Mouse (Mus musculus) lung, embryonic 15.5 days (tissue): ENCODE data around the gene Uox. TPM values are rescaled to one million over a fixed set of nuclear protein-coding genes. Genes with fewer than 3 reads are reported as not detected.

Source experiments
- ATAC-seq: fragments of 200-750 bp; cut with Nextera tagmentation; 2 replicates; pipeline ENCODE4 v1.8.0; 2017; ENCODE audit warnings: moderate number of reproducible peaks, borderline replicate concordance; ENCODE audit not compliant: low FRiP score, low TSS enrichment; ENCODE audit errors: extremely low read depth
- H3K27ac ChIP-seq: fragments of 300-500 bp; sonication (generic); 2 replicates; pipeline ENCODE4 v1.5.1; 2015; ENCODE audit warnings: moderate library complexity, mild to moderate bottlenecking, inconsistent platforms
- H3K27me3 ChIP-seq: fragments of 300-500 bp; sonication (generic); 2 replicates; pipeline ENCODE4 v1.6.1; 2015; ENCODE audit warnings: inconsistent platforms
- H3K36me3 ChIP-seq: fragments of 300-500 bp; sonication (generic); 2 replicates; pipeline ENCODE4 v1.6.1; 2015; ENCODE audit warnings: inconsistent platforms
- H3K4me1 ChIP-seq: fragments of 300-500 bp; sonication (generic); 2 replicates; pipeline ENCODE4 v1.6.1; 2015; ENCODE audit warnings: inconsistent platforms
- H3K4me2 ChIP-seq: fragments of 300-500 bp; sonication (generic); 2 replicates; pipeline ENCODE4 v1.6.1; 2015; ENCODE audit warnings: inconsistent platforms, mild to moderate bottlenecking, moderate library complexity
- H3K4me3 ChIP-seq: fragments of 300-500 bp; sonication (generic); 2 replicates; pipeline ENCODE4 v1.5.1; 2015; ENCODE audit warnings: mild to moderate bottlenecking, inconsistent platforms
- H3K9ac ChIP-seq: fragments of 300-500 bp; sonication (generic); 2 replicates; pipeline ENCODE4 v1.6.1; 2015; ENCODE audit warnings: inconsistent platforms
- H3K9me3 ChIP-seq: fragments of 300-500 bp; sonication (generic); 2 replicates; pipeline ENCODE4 v1.6.1; 2016; ENCODE audit warnings: inconsistent platforms
- WGBS: fragments of 180-500 bp; shearing (Covaris S2); methylation state at CpG from one replicate; pipeline ENCODE4 v1.1.7; 2015; 5-methylcytosine and 5-hydroxymethylcytosine counted together
- polyA plus RNA-seq: library from polyadenylated mRNA; unstranded; fragments of >200 nt; fragmentation: Nextera tagmentation; extraction: Ambion mirVana; gene quantifications from 2 replicates; pipeline ENCODE4 v1.2.1, GENCODE M21; 2015

The Uox gene
- 0.12 and 0.39 TPM in 2 replicates for polyA plus RNA-seq

- Histone ChIP-seq H3K27me3 (no peaks in the 10 kb centered on the region), H3K4me1 (no peaks in the 10 kb centered on the region), H3K4me3 (no peak within 1 kb of the TSS), H3K9me3 (no peaks in the 10 kb centered on the region), H3K4me2 (no peak within 1 kb of the TSS), H3K9ac (no peak within 1 kb of the TSS), H3K36me3 (no peaks in the 10 kb centered on the region), H3K27ac (no peak within 1 kb of the TSS)
- ATAC-seq, result no peak
- 62% methylated on average over 10 of the region's 10 CpGs for WGBS
Observed at GRCm38 (mm10) chr3:146570148-146570782, at the start of gene Uox. TSS of gene Uox (plus strand) at chr3:146570426.

- ATAC-seq, result peak; percentile 95
- peak within 1 kb of the TSS; percentile 58 for H3K4me2 ChIP-seq
- H3K4me3 ChIP-seq, result peak within 1 kb of the TSS; percentile 84
- H3K36me3 ChIP-seq, result peaks cover 18% of the 10 kb centered on the region; the same call in 1 of the 2 replicates
- WGBS, result under 1% methylated on average over 50 of the region's 82 CpGs
- peaks cover 6% of the 10 kb centered on the region; the same call in 1 of the 2 replicates for H3K4me1 ChIP-seq
- H3K9me3 ChIP-seq, result no peaks in the 10 kb centered on the region
- H3K27ac ChIP-seq, result peak within 1 kb of the TSS; percentile 98
- H3K9ac ChIP-seq, result peak within 1 kb of the TSS; percentile 79
- H3K27me3 ChIP-seq, result no peaks in the 10 kb centered on the region
Observed at GRCm38 (mm10) chr3:146520798-146521651, 49.2 kb upstream of the Uox start, which contains the start of gene Rpf1. TSS of gene Rpf1 (minus strand) at chr3:146521429.

- Histone ChIP-seq H3K4me1 (peaks cover 6% of the 10 kb centered on the region; the same call in 1 of the 2 replicates), H3K4me3 (peak overlapping the region; percentile 84), H3K27ac (peak overlapping the region; percentile 98), H3K9ac (peak overlapping the region; percentile 79), H3K4me2 (peak overlapping the region; percentile 58), H3K9me3 (no peaks in the 10 kb centered on the region), H3K27me3 (no peaks in the 10 kb centered on the region), H3K36me3 (peaks cover 18% of the 10 kb centered on the region; the same call in 1 of the 2 replicates)
- ATAC-seq, result no peak
- WGBS, result 9% methylated on average over 8 of the region's 8 CpGs
Observed at GRCm38 (mm10) chr3:146521652-146522020, 48.6 kb upstream of the Uox start.

- Histone ChIP-seq H3K9ac (no peak overlapping the region), H3K4me2 (no peak overlapping the region), H3K27ac (no peak overlapping the region), H3K4me1 (no peaks in the 10 kb centered on the region), H3K4me3 (no peak overlapping the region), H3K36me3 (no peaks in the 10 kb centered on the region), H3K9me3 (no peaks in the 10 kb centered on the region), H3K27me3 (no peaks in the 10 kb centered on the region)
- ATAC-seq, result no peak
- 22% methylated on average over 2 of the region's 2 CpGs for WGBS
Observed at GRCm38 (mm10) chr3:146528335-146528734, 41.9 kb upstream of the Uox start.

GRCm38 (mm10) chr3:146534986-146535385 lies 35.2 kb upstream of the Uox start:
- Histone ChIP-seq H3K4me2 (no peak overlapping the region), H3K27me3 (no peaks in the 10 kb centered on the region), H3K9me3 (no peaks in the 10 kb centered on the region), H3K9ac (no peak overlapping the region), H3K36me3 (no peaks in the 10 kb centered on the region), H3K27ac (no peak overlapping the region), H3K4me3 (no peak overlapping the region), H3K4me1 (no peaks in the 10 kb centered on the region)
- 62% methylated on average over 6 of the region's 6 CpGs for WGBS
- ATAC-seq, result no peak

GRCm38 (mm10) chr3:146540521-146541273 lies 29.5 kb upstream of the Uox start:
- no peak overlapping the region for H3K9ac ChIP-seq
- no peaks in the 10 kb centered on the region for H3K27me3 ChIP-seq
- H3K9me3 ChIP-seq, result no peaks in the 10 kb centered on the region
- no peak overlapping the region for H3K4me2 ChIP-seq
- ATAC-seq, result no peak
- WGBS, result 38% methylated on average over 4 of the region's 4 CpGs
- H3K27ac ChIP-seq, result peak overlapping the region; percentile 19; the same call in 1 of the 2 replicates
- H3K4me3 ChIP-seq, result no peak overlapping the region
- no peaks in the 10 kb centered on the region for H3K4me1 ChIP-seq
- no peaks in the 10 kb centered on the region for H3K36me3 ChIP-seq

- Histone ChIP-seq H3K4me1 (no peaks in the 10 kb centered on the region), H3K4me3 (no peak overlapping the region), H3K4me2 (no peak overlapping the region), H3K9me3 (no peaks in the 10 kb centered on the region), H3K27ac (no peak overlapping the region), H3K27me3 (no peaks in the 10 kb centered on the region), H3K9ac (no peak overlapping the region), H3K36me3 (no peaks in the 10 kb centered on the region)
- WGBS, result 5% methylated on average over 1 of the region's 1 CpGs
- ATAC-seq, result no peak
Observed at GRCm38 (mm10) chr3:146543632-146544031, 26.6 kb upstream of the Uox start.

- no peak for ATAC-seq
Observed at GRCm38 (mm10) chr3:146554816-146555215, 15.4 kb upstream of the Uox start.

GRCm38 (mm10) chr3:146556567-146556966 lies 13.7 kb upstream of the Uox start:
- Histone ChIP-seq H3K36me3 (no peaks in the 10 kb centered on the region), H3K27ac (no peak overlapping the region), H3K4me1 (no peaks in the 10 kb centered on the region), H3K9ac (no peak overlapping the region), H3K4me2 (no peak overlapping the region), H3K9me3 (no peaks in the 10 kb centered on the region), H3K27me3 (no peaks in the 10 kb centered on the region), H3K4me3 (no peak overlapping the region)
- no peak for ATAC-seq
- 64% methylated on average over 1 of the region's 1 CpGs for WGBS

More at GRCm38 (mm10) chr3:146554816-146555215, 15.4 kb upstream of the Uox start:
- Histone ChIP-seq H3K36me3 (no peaks in the 10 kb centered on the region), H3K4me3 (no peak overlapping the region), H3K4me2 (no peak overlapping the region), H3K27me3 (no peaks in the 10 kb centered on the region), H3K9ac (no peak overlapping the region), H3K9me3 (no peaks in the 10 kb centered on the region), H3K27ac (no peak overlapping the region), H3K4me1 (no peaks in the 10 kb centered on the region)
- WGBS, result 80% methylated on average over 7 of the region's 7 CpGs

- H3K9ac ChIP-seq, result no peak overlapping the region
- H3K4me2 ChIP-seq, result no peak overlapping the region
- H3K9me3 ChIP-seq, result no peaks in the 10 kb centered on the region
- no peaks in the 10 kb centered on the region for H3K4me1 ChIP-seq
- H3K36me3 ChIP-seq, result no peaks in the 10 kb centered on the region
- H3K4me3 ChIP-seq, result no peak overlapping the region
- no peak for ATAC-seq
- no peaks in the 10 kb centered on the region for H3K27me3 ChIP-seq
- no peak overlapping the region for H3K27ac ChIP-seq
- 75% methylated on average over 6 of the region's 6 CpGs for WGBS
Observed at GRCm38 (mm10) chr3:146557507-146557906, 12.7 kb upstream of the Uox start.

GRCm38 (mm10) chr3:146562936-146563335 lies 7.3 kb upstream of the Uox start:
- ATAC-seq, result no peak
- Histone ChIP-seq H3K9ac (no peak overlapping the region), H3K27me3 (no peaks in the 10 kb centered on the region), H3K4me2 (no peak overlapping the region), H3K36me3 (no peaks in the 10 kb centered on the region), H3K4me3 (no peak overlapping the region), H3K27ac (no peak overlapping the region), H3K9me3 (no peaks in the 10 kb centered on the region), H3K4me1 (no peaks in the 10 kb centered on the region)
- 87% methylated on average over 7 of the region's 7 CpGs for WGBS
